In the genomic region with DNA sequence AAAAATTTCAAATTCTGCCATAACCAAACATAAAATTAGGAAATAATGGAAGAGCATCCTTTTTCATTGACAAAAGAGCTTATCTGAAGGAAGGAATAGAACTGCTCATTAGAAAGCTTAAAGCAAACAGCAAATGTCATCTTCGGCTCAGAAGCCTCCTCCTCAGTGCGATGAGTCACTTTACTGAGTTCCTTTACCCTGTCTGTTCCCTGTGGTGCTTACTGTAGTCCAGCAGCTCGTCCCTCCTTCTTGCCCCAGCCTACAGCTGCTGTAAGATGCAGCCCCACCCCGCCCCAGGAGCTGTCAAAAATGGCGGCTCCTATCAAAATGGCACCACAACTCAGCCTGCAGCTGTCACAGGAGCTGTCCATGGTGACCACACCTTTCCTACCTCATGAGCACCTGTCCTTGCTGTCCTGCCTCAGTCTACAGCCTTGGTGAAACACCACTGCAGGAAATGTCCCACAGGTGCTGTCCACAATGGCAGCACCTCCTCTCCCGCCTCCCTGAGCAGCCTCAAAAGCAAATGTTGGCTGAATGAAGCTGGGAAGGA, we compare ENCODE assay signal across 34 mouse cellular contexts.
DNase-seq lines count a peak whose midpoint lies in the region; ATAC-seq and TF ChIP-seq lines count a peak whose summit lies in the region.
"Had no signal": no experiment of that assay in that cellular context is flagged by ENCODE, and none has a peak within 500 bp of the region (broad histone marks: within the 10 kb centered on the region; RNA-seq: fewer than 3 reads in every experiment).

No protein-coding gene starts in this region.

- H3K36me3 ChIP-seq in midbrain, embryonic 16.5 days (ENCODE audit: control insufficient read depth, insufficient read depth, low read length) = peaks cover 11% of the 10 kb centered on the region
- peaks cover 19% of the 10 kb centered on the region for H3K36me3 ChIP-seq in midbrain, embryonic 14.5 days (ENCODE audit: control insufficient read depth, insufficient read depth, low read length)
- H3K36me3 ChIP-seq in myocyte (ENCODE audit: control insufficient read depth, insufficient read depth) = peaks cover 16% of the 10 kb centered on the region

- no peak for TF ChIP-seq POLR2A in myocyte (IDR thresholded peaks at IDR 0.05; ENCODE audit: insufficient read length, low read depth)

- H3K27me3 ChIP-seq in midbrain, embryonic 16.5 days (ENCODE audit: control insufficient read depth, insufficient read depth, low read depth, low read length) = no peaks in the 10 kb centered on the region
- H3K27me3 ChIP-seq in midbrain, embryonic 14.5 days (ENCODE audit: control insufficient read depth, insufficient read depth, low read length) = no peaks in the 10 kb centered on the region
- no peaks in the 10 kb centered on the region for H3K27me3 ChIP-seq in myocyte (ENCODE audit: control insufficient read depth, insufficient read depth, insufficient read length)
- H3K27me3 ChIP-seq: CH12.LX; embryonic facial prominence, embryonic 15.5 days; forebrain, embryonic 13.5 days; heart, embryonic 12.5 days; hindbrain, embryonic 13.5 days had no signal

- peak overlapping the region; percentile 17; the same call in 1 of the 2 replicates for H3K27ac ChIP-seq in midbrain, embryonic 16.5 days (ENCODE audit: low read length)
- no peak overlapping the region for H3K27ac ChIP-seq in midbrain, embryonic 14.5 days (replicated peaks; ENCODE audit: low read depth, low read length)
- H3K27ac ChIP-seq: embryonic facial prominence, embryonic 10.5 days; embryonic facial prominence, embryonic 15.5 days; forebrain, embryonic 13.5 days; gastrocnemius, adult 2 months; heart, adult 2 months; hindbrain, embryonic 13.5 days; liver, embryonic 14.5 days; macrophage had no signal

- H3K4me1 ChIP-seq in midbrain, embryonic 16.5 days (ENCODE audit: control insufficient read depth, insufficient read depth, low read length) = peaks cover 6% of the 10 kb centered on the region
- H3K4me1 ChIP-seq in midbrain, embryonic 14.5 days (ENCODE audit: control insufficient read depth, insufficient read depth, low read length) = no peaks in the 10 kb centered on the region
- H3K4me1 ChIP-seq: embryonic facial prominence, embryonic 10.5 days; embryonic facial prominence, embryonic 15.5 days; heart, embryonic 12.5 days had no signal

- no peak overlapping the region for H3K4me2 ChIP-seq in midbrain, embryonic 16.5 days (ENCODE audit: low read length)
- no peak overlapping the region for H3K4me2 ChIP-seq in midbrain, embryonic 14.5 days (ENCODE audit: low read length)
- no peak overlapping the region for H3K4me2 ChIP-seq in myocyte (ENCODE audit: low read depth)
- H3K4me2 ChIP-seq: embryonic facial prominence, embryonic 15.5 days; forebrain, embryonic 13.5 days; heart, embryonic 12.5 days; hindbrain, embryonic 13.5 days had no signal

- DNase-seq in midbrain, embryonic 14.5 days = no peak
- DNase-seq in ES-CJ7 (ENCODE audit: low read depth, low spot score) = peak; percentile 29
- peak; percentile 38 for DNase-seq in ZHBTc4 (ENCODE audit: low read depth, low spot score)
- DNase-seq in thymus, adult 18-20 months = no peak
- DNase-seq in heart, adult 11 months = no peak
- DNase-seq: adrenal gland, adult 8-10 months; B cell, adult 2 months; cerebellum, adult 11-12 months; cerebellum, postnatal 14 days; gastrocnemius, adult 2 months; gastrocnemius, postnatal 36 days; heart, adult 2 months; heart, postnatal 4 days; kidney, adult 9 months; kidney, postnatal 10 days; layer of hippocampus, postnatal 36 days; liver; lung, adult 2 months; lung, postnatal 10 days; right cerebral cortex, postnatal 25 days; thymus, adult 2 months; thymus, postnatal 36 days had no signal

- no peaks in the 10 kb centered on the region for H3K9me3 ChIP-seq in midbrain, embryonic 16.5 days (replicated peaks; ENCODE audit: control insufficient read depth, low read length, poor library complexity, severe bottlenecking)
- no peaks in the 10 kb centered on the region for H3K9me3 ChIP-seq in midbrain, embryonic 14.5 days (ENCODE audit: control insufficient read depth, low read length)
- H3K9me3 ChIP-seq: embryonic facial prominence, embryonic 10.5 days; embryonic facial prominence, embryonic 15.5 days; forebrain, embryonic 13.5 days; heart, embryonic 12.5 days; hindbrain, embryonic 13.5 days had no signal

- H3K4me3 ChIP-seq in midbrain, embryonic 16.5 days (ENCODE audit: low read depth, low read length) = no peak overlapping the region
- H3K4me3 ChIP-seq in midbrain, embryonic 14.5 days (replicated peaks; ENCODE audit: low read depth, low read length) = no peak overlapping the region
- no peak overlapping the region for H3K4me3 ChIP-seq in myocyte
- H3K4me3 ChIP-seq: embryonic facial prominence, embryonic 10.5 days; embryonic facial prominence, embryonic 15.5 days; forebrain, embryonic 13.5 days; gastrocnemius, adult 2 months; heart, adult 2 months; heart, embryonic 12.5 days; hindbrain, embryonic 13.5 days had no signal

- no peak for ATAC-seq in midbrain, embryonic 16.5 days
- ATAC-seq in midbrain, embryonic 14.5 days (ENCODE audit: low FRiP score, low TSS enrichment) = no peak
- ATAC-seq: activated CD4-positive, CD25-positive, alpha-beta regulatory T cell, adult 4 months; forebrain, embryonic 13.5 days; intestine, postnatal 0 days had no signal

- WGBS in midbrain, embryonic 16.5 days = 74% methylated on average over 6 of the region's 6 CpGs
- WGBS in midbrain, embryonic 14.5 days = 87% methylated on average over 6 of the region's 6 CpGs

- no peaks in the 10 kb centered on the region for H3K79me2 ChIP-seq in myocyte (ENCODE audit: control insufficient read depth, insufficient read depth)

- H3K9ac ChIP-seq in midbrain, embryonic 16.5 days (ENCODE audit: low read depth, low read length) = no peak overlapping the region
- H3K9ac ChIP-seq in midbrain, embryonic 14.5 days (replicated peaks; ENCODE audit: low read length) = no peak overlapping the region
- H3K9ac ChIP-seq: embryonic facial prominence, embryonic 15.5 days; forebrain, embryonic 13.5 days; heart, embryonic 12.5 days; hindbrain, embryonic 13.5 days; liver, embryonic 14.5 days had no signal

- H3ac ChIP-seq in myocyte (ENCODE audit: control insufficient read depth, insufficient read length) = no peak overlapping the region

TF ChIP-seq in myocyte, 11 proteins besides CTCF, POLR2A, EP300 and RAD21:
- no peak for TF ChIP-seq SRF (IDR thresholded peaks at IDR 0.05; ENCODE audit: control insufficient read depth, insufficient read length, low read depth)
- TF ChIP-seq TCF3 (IDR thresholded peaks at IDR 0.05; ENCODE audit: insufficient read length, low read depth) = no peak
- TF ChIP-seq POLR2AphosphoS2 (IDR thresholded peaks at IDR 0.05; ENCODE audit: insufficient read length, low read depth) = no peak
- TF ChIP-seq TCF12 (IDR thresholded peaks at IDR 0.05; ENCODE audit: insufficient read depth, poor library complexity, severe bottlenecking) = no peak
- no peak for TF ChIP-seq E2F4 (IDR thresholded peaks at IDR 0.05; ENCODE audit: insufficient read depth)
- TF ChIP-seq REST (IDR thresholded peaks at IDR 0.05; ENCODE audit: insufficient read depth, insufficient read length) = peak; percentile 74
- TF ChIP-seq MYOD1 (IDR thresholded peaks at IDR 0.05; ENCODE audit: control insufficient read depth in 1 of 3, insufficient read length in 2 of 3, low read depth in 2 of 3) = peak in 2 of 3 experiments; percentile 53 to 83
- no peak for TF ChIP-seq MAX (IDR thresholded peaks at IDR 0.05; ENCODE audit: low read depth)
- no peak for TF ChIP-seq CEBPB (IDR thresholded peaks at IDR 0.05; ENCODE audit: insufficient read depth, poor library complexity, severe bottlenecking)
- peak in 1 of 3 experiments; percentile 78 for TF ChIP-seq MYOG (IDR thresholded peaks at IDR 0.05; ENCODE audit: control insufficient read depth in 1 of 3, insufficient read depth in 1 of 3, insufficient read length in 2 of 3, low read depth in 2 of 3)

Comparison
In these comparisons a context has a peak if more than half of its experiments do, and no peak if none do; other contexts are left out.
1. DNase-seq: peak in ES-CJ7 (single experiment) and ZHBTc4 (single experiment); none in midbrain, embryonic 14.5 days (single experiment), thymus, adult 18-20 months (0 of 2) and heart, adult 11 months (single experiment).